Mouse (Mus musculus): ENCODE measurements at regions not wholly inside any gene's neighbourhood (a gene's known extent, or its start where the extent isn't known, plus 50 kb on each side); places are given as distances from the start of the nearest gene placed in this dataset.

DNA sequence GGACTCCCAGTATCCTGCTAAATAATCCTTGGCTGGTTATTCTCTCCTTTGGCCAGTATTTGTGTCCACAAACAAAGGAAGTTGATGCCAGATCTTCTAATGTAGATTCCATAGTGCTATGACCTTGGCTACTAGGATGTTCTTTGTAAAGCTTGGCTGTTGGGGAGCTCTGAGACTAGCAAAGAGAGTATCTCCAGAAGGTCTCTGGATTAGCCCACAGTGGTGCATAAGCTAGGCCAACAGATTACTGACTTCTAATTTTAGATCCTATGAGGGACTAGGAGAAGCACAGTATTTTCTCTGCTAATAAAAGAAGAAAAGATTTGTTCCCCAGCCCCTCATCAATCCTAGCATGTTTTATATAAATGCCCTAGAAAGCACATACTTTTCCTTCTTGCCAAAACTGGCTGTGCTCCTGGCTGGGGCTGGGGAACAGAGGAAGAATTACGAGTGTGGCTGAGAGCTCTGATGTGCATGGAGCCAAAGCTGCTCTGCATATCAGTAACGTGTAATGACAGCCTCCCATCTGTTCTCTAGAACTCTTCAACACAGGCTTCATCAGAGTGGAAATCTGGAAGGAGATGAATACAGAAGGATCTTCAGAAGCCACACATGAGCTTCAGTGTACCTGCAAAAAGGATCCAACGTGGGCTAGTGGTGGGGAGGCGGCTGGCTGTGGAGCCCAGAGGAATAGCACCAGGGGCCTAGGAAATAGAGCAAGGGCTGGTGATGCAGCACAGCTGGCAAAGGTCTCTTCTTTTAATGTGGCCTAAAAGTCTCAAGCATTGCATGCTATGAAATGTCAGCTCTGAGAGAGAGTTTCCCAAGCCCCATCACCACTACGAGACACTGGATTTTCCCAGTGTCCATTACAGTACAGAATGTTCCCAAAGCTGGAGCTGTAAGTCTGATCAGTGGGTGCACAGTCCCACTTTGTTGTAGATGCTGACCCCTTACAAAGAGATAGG, 283.0 kb upstream of the Plxna2 start:
- no peak for DNase-seq (ENCODE audit: low read depth, low spot score)

DNA sequence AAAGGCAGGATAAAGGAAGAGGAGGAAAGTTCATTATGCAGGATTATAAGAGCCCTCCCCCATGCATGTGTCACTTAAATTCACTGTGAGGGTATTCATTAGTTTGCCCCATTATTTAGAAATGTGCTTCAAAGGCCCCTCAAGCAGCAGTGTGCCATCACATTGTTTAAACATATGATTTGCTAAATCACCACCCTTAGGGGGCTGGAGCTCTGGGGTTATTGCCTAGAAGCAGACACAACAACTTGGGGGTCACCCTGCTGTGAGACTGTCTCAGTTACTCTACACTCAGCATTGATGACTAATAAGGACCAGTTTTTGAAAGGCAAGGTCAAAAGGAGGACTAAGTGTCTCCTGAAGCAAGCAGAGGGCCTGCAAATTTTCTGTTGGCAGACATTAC, 285.4 kb upstream of the Plxna2 start:
- no peak for DNase-seq (ENCODE audit: low read depth, low spot score)

DNA sequence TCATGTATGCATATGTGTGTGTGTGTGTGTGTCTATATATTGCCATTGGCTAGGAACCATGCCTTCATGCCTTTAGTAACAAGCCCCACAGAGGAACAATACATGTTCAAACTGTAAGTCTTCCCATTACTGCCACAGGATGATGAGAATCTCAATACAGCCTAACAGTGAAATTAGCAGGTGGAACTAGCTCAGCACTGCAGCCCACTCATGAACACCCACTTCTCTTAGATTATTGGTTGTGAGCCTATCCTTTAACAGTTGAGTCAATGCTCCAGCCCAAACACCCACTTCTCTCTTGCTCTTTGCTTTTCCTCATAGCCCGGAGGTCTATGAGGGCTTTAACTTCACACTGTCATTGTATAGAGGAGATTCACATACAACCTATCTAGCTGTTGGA, 287.5 kb upstream of the Plxna2 start:
- no peak for DNase-seq (ENCODE audit: low read depth, low spot score)

DNA sequence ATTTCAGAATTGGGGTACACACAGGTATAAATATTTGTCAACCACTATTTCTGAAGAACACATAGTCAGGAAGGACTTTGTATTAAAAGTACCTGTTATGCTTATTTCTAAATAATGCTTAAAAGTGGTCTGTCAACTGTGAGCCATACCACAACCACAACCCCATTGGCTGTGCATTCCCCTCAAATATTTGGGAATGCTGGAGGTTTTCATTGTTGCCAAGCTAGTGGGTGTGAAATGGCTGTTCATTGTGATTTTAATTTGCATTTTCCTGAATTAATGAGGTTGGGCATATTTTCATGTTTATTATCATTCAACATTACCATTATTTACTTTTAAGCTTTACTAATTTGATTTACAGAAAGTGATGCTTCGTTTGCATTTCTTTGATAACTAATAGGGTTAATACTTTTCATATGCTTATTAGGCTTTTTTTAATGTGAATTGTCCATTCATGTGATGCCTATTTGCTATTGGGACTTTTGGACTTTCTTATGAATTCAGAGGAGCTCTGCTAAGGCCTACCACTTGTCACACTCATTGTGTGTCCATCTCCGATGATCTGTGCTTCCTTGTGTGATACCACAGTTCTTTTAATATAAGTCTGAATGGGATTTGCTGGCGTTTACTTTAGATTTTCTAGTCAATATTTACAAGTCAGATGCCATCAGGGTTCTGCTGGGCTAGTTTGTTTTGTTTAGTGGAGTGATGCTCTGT, 297.5 kb upstream of the Plxna2 start:
- no peak for DNase-seq (ENCODE audit: low read depth, low spot score)

DNA sequence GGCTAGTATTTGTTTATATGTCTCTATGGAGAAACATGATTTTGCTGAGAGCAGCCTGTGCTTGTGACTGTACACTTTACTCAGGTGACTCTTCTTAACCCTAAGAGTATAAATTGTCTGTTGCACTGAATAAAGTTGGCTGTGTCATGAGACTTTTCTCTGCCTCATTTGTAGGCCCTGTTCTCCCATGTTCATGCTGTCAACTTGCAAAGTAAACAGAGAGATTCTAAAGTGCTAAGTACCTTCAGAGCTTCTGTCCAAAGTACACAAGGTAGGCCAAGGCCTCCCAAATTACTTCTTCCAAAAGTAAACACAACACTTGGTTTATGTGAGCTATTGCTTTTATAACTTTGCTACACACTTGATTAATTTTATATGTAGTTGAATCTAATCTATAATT, 299.7 kb upstream of the Plxna2 start:
- no peak for DNase-seq (ENCODE audit: low read depth, low spot score)

DNA sequence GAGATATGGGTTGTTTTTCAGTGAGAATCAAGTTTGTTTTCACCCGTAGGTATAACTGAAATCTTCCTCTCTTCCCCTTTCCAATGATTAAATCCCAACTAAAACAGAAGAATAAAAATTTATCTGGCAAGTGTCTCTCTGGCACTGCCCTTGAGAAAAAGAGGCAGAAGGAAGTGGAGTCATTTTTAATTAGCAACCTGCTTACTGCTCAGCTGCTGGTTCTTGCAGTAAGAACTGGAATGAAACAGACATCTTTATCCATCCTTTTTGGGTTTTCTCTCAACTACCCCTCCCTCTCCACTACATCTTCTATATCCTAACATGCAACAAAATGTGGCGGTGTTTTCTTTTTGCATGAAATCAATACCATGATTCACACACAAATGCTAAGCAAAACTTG, 302.4 kb upstream of the Plxna2 start:
- DNase-seq (ENCODE audit: low read depth, low spot score) = no peak

DNA sequence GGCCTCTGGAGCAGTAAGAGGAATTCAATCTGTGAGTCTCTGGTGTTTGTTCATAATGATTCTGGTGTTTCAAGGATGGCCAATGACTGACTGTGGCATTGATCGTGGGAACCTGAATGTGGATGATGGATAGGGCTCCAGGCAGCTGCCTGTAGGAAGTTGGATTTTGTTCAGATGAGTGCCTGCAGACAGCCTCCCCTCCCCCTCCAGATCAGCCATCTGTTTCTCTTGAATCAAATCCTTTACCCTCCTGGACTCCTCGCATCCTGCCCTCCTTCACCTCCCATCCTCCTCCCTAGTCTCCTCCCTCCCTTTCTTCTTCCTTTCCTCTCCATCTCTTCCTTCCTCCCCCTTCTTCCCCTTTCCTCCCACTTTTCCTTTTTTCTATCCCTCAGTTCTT, 307.6 kb upstream of the Plxna2 start:
- peak; percentile 16 for DNase-seq (ENCODE audit: low read depth, low spot score)

DNA sequence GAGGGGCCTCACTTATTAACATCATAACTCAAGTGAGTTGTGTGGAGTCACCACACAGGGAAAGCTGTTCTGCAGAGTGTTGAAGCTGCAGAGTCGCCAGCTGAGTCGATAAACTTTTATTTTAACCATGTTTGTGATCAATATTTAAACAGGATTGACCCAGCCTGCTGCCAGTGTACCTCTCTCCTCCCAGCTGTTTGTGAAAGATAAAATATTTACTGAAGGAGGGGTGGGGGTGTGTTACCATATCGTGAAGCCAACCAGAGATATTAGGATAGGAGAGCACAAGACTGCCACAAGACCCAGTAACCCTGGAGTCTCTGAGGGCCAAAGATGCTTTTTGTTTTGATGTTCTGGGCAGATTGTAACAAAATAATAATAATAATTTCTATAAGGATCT, 309.4 kb upstream of the Plxna2 start:
- no peak for DNase-seq (ENCODE audit: low read depth, low spot score)

DNA sequence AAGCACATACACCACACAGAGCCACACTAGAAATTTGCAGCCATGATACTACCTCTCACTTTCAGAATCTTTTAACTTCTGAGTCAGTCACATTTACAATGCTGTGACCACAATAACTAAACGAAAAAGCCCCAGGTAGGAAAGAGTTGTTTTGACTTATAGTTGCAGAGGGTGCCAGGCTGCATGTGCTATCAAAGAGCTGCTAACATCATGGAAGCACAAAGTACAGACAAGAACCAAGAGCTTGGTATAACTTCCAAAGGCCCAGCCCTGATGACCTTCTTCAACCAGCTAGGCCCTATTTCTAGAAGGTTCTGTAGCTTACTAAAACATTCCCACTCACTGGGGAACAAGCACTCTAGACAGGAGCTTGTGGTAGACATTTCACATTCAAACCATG, 314.1 kb upstream of the Plxna2 start:
- no peak for DNase-seq (ENCODE audit: low read depth, low spot score)

DNA sequence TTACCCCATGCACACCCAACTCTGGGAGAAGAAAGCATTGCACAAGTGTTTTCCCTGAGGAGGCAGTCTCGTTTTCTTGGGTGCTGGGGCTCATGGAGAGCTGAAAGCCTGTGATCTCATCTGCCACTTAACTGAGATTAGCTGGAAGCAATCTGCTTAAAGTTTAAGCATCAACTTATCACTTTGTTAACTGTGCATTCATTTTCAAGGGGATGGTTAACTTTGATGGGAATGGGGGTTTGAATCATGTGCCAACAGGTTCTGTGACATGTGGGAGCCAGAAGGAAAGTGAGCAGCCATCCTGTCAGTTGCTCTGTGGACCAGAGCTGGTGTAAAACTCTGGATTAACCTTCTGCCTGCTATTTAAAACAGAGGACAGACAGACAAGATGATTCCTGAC, 315.2 kb upstream of the Plxna2 start:
- DNase-seq (ENCODE audit: low read depth, low spot score) = no peak

DNA sequence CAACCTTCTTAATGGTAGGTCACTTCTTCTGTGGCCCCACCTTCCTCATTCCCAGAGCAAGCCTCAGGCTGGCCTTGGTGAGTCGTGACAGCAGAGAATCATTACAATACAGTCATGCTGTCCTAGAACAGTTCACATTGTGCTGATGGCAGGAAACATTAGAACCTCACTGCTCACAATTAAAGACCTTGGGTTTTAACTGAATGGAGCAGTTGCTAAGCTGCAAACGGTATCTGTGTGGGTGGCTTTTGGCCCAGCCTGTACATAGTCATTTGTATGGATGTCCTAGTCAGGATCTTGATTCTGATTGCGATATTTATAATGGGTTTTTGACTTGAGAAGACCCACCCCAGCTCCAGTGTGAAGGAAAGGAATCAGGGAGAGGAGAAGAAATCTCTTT, 336.1 kb upstream of the Plxna2 start:
- DNase-seq (ENCODE audit: low read depth, low spot score) = no peak

DNA sequence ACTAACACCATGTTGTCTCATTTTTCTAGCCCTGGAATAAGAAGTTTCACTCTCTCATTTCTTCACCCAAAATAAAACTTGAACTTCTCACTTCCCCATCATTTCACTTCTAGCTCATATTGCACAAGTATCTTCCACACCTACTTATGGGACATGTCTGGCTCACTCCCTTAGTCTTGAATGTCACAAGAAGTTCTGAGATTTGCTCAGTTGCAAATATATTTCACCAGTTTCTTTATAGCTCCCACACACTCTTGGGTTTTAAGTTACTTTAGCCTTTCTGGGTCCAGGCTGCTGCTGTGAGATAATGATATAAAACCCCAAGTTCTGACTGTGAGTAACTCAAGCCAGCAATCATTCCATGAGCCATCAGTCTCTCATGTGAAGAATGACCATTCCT, 350.0 kb upstream of the Plxna2 start:
- DNase-seq (ENCODE audit: low read depth, low spot score) = no peak

DNA sequence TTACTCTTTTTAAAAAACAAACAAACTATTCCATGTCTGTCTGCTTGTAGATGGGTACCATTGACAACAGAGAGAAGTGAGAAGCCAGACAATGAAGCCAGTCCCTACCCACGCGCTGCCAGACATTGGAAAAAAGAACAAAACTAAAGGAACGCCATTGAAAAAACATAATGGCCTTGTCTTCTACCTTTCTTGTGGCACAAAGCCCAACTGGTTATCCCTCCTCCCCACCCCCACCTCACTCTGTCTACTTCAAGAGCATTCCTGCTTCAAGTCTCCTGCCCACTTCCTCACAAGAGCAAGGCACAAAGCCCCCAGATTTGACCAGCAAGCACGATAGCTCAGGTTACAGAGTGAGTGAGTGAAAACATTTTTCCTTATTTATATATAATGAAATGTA, 355.6 kb upstream of the Plxna2 start:
- no peak for DNase-seq (ENCODE audit: low read depth, low spot score)

DNA sequence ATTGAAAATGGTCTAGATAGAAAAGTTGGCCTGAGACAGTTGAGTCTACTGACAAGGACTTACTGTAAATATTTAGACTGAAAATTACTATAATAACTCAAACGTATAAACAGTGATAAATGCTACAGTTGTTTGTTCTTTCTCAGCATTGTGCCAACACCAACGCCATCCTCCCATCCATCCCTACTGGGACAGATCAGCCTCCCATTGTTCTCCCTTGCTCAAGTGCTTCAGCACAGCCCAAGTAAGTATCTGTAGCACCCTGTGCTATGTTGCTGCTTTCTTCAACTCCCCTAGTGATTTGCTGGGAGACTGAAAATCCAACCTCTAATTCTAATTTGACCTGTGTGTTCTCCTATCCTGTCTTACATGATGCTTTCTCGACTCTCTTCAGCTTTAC, 358.1 kb upstream of the Plxna2 start:
- DNase-seq (ENCODE audit: low read depth, low spot score) = no peak

DNA sequence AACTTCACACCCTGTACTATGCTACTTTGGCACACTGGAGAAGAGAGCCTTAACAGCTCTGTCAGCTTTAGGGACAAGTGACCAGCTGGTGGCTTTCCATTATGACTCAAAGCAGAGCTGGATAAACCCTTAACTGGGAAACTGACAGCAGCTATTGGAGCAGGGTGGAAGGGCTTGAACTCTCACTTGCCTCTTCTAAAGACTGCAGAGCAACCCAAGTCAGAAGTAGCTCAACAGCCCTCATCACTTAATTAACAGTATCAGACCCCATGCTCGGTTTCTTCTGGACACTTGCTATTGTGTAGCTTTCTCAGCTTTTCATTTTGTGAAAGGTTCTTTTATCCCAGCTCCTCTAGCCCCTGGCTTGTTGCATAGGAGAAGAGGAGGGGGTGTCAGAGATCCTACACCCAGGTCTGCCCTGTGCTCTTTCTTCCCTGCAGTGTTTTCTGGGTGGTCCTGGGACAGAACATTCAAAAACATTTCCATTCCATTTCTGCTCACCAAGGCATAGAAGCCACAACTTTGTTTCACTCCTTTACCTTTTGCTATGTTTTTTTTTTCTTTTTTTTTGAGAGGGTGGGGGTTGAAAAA, 373.1 kb upstream of the Plxna2 start:
- DNase-seq (ENCODE audit: low read depth, low spot score) = no peak

DNA sequence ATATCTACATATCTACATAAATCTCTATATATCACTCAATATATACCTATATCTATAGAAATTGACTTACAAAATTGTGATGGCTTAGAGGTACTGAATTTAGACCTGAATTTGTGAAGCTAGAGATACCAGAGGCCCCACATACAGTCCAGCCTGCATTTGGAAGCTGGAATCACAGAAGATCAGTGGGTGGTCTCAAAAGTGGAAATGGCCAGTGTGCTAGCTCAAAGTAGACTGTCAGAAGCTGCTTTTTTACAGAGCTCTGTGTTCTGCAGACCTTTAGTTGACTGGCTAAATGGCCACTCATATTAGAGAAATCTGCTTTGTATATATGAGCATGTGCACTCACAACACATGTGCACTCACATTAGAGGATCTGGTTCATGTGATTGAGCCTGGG, 376.9 kb upstream of the Plxna2 start:
- DNase-seq (ENCODE audit: low read depth, low spot score) = no peak

DNA sequence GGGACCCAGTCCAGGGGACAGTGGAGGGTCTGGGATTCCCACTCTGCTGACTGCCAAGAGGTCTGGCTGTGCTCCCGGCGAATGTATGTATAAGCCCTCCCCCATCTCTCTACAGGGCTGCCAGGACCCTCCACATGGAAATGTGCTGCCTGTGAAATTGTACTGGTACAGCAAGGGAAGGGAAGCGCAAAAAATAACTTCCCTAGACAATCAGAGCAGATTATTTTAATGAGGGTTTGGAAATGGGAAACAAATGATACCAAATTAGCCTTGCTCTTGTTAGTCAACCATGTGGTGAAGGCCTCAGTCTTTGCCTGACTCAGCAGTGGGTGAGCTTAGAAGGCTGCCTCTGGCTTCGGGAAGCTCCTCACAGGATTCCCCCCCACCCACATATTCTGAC, 386.8 kb upstream of the Plxna2 start:
- no peak for DNase-seq (ENCODE audit: low read depth, low spot score)

DNA sequence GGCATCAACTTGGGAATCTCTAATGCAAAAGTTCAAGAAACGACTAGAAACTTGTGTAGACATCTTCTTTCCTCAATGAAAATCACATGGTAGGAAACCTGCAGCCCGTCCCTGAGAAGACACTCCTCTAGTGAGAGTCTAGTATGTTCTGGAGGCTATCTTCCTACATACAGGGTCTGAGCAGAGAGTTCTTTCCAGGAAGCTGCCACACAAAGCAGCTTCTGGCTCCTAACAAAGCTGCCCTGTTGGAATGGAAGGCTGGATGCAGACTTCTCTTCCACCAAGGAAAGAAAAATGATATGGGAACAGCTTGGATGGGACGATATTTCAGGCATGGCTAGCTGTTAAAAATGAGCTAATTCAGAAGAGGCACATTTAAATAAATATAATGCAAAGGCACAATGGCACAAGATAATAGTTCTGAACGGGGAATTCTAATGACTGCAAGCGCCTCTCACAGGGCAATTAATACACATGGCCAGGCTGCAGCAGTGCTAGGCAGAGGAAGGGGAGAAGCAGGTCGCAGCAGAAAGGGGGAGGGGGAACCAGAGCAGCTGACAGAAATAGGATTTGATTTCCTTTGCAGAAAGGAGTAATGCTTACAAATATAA, 391.4 kb upstream of the Plxna2 start:
- DNase-seq (ENCODE audit: low read depth, low spot score) = no peak

DNA sequence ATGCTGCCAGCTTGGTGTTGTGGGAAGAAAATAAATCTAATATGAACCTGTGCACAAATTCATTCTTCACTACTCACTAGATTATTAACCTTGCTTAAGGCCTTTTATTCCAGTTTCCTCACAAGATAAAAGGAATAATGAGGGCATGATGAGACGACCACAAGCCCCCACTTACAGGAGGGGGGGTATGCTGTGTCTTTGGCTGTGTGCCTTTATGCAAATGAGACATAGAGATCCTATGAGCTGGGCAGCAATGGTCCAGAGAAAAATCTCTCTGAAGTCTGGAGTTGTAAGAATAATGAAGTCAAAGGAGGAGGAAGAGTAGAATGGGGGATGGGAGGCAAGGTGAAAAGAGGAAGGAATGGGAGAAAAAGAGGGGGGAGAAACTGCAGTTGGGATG, 392.2 kb upstream of the Plxna2 start:
- no peak for DNase-seq (ENCODE audit: low read depth, low spot score)

DNA sequence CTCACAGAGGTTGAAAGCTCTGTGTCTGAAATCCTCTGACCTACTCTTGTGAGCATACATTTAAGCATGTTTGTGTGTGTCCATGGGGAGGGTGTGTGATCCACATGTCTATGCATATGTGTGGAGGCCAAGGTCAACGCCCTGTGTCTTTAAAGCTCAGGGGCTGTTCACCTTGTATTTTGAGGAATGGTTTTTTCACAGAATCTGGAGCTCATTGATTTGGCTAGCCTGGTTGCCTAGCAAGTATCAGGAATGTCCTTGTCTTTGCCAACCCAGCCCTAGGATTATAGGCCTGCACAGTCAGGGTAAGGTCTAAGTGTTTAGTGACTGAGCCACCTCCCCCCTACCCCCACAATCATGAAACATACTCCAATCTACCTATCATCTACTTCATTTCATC, 394.0 kb upstream of the Plxna2 start:
- DNase-seq (ENCODE audit: low read depth, low spot score) = no peak

DNA sequence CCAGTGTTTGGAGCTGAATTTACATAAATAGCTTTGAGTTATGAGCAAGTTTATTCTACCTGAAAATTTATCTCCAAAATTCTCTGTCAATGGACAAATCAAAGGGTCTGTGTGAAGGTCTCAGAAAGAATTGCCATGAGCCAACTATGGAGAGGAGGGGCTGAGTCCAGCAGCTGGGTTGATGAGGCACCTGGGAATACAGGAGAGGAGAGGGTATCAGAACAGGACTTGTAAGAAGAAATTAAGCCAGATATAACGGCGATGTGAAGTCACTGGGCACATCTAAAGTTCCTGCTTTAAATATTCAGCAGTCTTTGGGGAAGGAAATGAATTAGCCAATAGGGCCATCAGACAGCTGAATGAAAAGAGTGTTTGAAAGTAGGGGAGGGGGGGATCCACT, 394.4 kb upstream of the Plxna2 start:
- no peak for DNase-seq (ENCODE audit: low read depth, low spot score)

DNA sequence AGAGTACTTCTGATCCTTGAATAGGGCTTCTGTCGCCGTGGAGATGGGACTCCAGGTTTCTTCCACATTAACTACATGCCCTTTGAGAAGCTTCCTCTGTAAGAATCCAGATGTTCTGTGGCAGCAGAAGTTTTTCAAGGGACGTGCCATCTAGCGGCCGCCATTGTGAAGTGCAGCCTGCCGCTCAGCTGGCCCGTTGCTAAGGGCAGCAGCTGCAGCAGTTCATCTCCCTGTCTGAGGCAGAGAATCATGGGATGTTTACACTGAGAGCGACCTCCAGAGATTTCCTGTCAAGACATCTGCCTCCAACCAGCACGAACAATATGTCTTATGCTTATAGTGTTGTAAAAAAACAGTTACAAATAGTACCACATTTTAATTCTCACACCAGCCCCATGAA, 395.0 kb upstream of the Plxna2 start:
- DNase-seq (ENCODE audit: low read depth, low spot score) = peak; percentile 71

Data from embryo, embryonic 11.5 days (tissue).